Mouse (Mus musculus) lung, postnatal 14 days (tissue): Measurements from ENCODE around the gene Cntn5.

Experiments used
- DNase-seq: peaks from one replicate; pipeline ENCODE4 v3.0.0; 2021

The Cntn5 gene

DNA sequence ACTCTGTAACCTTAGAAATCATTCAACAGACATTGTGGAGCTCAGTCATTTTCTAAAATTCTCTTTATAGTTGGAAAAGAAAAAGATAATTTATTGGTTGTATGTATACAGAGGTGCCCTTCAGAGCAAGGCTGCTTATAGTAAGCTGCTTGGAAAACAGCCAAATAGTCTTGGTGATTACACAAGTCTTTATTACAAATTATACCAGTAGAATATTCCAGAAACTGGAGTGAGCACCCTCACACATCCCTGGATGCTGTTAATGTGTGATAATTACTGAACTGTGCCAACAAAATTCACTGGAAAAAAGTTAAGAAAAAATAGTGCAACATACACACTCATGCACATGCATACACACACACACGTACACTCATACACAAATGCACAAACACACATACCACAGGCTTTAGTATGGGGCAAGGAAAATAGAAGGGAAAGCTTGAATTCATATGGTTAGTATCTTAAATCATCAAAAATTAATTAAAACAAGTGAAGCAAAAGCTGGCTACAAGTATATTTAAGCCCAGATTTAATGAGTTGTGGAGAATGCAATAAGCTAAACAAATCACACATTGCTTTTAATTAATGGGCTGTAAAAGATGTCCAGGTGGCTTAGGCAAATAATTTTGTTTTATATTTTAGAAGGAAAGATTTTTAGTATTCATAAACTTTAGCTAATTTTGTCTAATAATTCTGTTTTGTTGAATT, 783.1 kb downstream of the Cntn5 start:
- no peak for DNase-seq

DNA sequence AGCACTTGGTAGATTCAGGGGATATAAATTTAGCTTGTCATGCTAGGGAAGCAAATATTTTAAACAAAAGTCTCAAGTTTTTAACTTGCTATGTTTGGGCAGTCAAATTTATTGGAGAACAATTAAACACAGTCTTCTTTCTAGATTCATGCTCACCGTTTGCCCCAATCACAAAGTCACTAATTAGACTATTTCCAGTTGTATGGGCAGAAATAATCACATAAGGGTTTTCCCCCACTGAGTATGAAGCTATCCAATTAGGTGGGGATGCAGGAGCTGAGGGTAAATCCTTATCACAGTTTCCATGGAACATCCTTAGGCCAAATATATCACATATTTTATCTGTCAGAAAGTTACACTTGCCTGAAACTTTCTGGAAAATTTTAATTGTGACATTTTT, 788.0 kb downstream of the Cntn5 start:
- no peak for DNase-seq

DNA sequence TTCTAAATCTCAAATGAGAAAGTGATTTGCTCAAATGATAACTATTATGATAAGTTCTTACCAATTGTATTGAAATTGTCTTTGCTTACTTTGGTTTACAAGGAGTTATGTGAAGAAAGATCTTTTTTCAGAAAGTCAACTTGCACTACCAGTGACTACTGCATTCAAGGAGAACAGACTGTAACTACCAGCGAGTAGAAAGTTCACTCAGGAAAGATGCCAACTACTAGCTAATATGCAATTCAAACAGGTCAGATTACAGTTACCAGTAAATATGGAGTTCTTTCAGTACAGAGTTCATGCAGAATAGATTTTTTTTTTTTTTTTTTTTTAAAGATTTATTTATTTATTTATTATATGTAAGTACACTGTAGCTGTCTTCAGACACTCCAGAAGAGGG, 795.4 kb downstream of the Cntn5 start:
- DNase-seq: no peak

DNA sequence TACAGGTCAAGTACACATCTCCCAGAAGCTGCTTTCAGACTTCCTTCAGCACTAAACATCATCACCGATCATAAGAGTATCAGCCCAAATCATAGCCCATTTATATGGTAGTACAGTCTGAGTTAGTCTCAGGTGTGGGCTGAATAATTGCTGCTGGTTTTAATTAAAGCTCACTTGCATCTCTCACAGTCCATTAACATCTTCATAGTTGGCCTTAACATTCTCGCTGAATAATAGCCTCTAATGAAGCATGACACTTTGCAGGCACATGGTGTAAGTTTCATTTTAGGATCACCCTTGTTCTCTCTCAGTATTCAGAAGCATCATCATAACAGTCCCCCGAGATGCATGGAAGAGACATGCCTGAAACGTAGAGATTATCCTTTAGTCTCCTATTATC, 796.7 kb downstream of the Cntn5 start:
- no peak for DNase-seq

DNA sequence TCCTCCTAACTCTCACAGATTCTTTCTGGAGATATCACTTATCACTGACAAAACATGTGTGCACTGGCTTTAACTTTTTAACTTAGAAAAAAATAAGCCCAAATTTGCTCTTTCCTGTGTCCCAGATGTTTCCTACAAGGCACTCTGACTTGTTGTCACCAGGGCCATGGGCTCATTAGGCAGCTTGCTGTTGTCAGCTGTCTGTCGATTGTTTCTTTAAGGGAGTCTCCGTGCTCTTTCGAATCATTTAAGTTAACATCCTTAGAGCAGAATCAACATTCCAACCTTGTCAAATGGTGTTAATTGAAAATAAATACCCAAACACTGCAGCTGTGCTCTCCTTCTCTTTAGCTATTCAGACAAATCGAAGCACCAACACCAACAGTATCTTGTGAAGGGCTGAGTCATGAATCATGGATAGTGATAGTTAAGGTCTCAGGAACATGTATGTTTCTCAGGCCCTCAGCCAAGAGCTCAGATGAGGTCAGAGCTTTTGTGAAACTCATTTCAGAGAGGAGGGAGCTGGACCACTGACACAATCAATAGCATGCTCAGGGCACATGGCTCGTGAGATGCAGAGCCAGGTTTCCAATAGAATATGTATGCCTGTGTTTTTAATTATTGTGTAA, 802.6 kb downstream of the Cntn5 start:
- DNase-seq: no peak

- DNase-seq: no peak
Measured at GRCm38 (mm10) chr9:10076282-10076681, 828.3 kb downstream of the Cntn5 start.

DNA sequence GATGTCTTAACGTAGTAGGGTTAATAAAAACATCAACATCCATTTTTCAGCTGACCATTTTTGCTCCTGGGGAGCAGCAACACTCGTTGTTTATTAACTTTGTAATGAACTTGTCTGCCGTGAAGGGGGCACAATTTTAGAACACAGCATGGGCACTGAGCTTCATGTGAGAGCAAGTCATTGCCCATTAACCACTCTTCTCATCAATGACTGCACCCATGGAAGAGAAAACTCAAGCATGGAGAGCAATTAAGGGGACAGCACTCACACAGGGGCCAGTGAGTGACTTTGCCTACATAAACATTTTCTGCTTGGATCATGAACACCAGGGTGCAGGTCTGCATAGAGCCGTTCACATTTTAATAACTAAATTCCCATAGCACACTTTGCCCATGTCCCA, 831.2 kb downstream of the Cntn5 start:
- DNase-seq: no peak

DNA sequence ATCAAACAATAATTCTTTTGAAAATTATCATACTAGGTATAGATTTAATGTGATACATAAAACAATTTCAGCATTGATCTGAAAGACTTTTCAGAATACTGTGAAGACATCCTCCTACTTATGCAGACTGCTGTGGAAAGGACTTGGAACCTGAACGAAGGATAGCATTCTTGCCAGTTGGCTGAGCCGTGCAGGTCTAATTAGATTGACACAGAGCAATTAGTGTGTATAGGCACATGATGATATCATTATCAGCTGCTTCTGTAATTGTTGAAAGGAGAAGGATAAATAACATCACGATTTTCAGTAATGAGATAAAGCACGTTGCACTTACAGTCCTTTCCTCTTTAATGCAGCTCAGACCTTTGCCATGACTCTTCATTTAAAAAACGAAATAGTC, 831.7 kb downstream of the Cntn5 start:
- no peak for DNase-seq

- no peak for DNase-seq
Measured at GRCm38 (mm10) chr9:10071271-10071670, 833.3 kb downstream of the Cntn5 start.

- DNase-seq: no peak
Measured at GRCm38 (mm10) chr9:10044969-10045789, 859.4 kb downstream of the Cntn5 start.

DNA sequence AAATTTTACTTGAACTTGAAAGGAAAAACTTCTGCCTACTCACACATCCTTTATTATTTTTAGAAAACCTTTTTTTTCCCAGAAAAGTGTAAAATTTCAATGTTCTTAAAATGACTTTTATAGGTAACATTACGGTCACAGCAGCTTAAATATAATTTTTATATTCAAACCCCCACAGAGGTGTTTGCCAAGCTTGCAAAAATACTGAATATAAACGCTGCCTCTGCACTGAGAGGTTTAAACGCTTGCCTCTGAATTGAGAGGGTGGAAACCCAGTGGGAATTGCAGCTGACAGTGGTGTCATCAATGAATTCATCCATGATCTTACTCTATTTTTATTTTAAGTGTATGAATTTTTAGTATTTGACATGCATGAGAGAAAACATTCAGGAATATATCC, 861.6 kb downstream of the Cntn5 start:
- no peak for DNase-seq

- DNase-seq: no peak
Measured at GRCm38 (mm10) chr9:10015129-10015528, 889.4 kb downstream of the Cntn5 start.

DNA sequence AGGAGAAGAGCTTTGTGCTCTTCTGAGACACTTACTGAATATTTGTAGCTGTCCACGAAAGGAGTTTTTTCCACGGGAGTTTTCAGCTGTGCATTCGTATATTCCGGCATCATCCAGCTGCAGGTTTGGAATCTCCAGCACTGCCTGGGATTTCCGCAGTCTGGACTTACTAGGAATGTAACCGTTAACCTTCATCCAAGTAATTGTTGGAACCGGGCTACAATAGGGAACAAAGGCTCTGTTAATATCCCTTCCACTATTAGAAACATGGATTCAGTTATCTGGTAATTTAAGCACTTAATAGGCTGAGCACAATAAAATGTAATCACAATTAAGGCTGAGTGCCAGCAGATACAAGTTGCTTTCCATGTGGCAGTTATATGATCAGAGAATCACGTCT, 920.5 kb downstream of the Cntn5 start:
- no peak for DNase-seq

- no peak for DNase-seq
Measured at GRCm38 (mm10) chr9:9983220-9983619, 921.4 kb downstream of the Cntn5 start.

- DNase-seq: no peak
Measured at GRCm38 (mm10) chr9:9965370-9965769, 939.2 kb downstream of the Cntn5 start.

- DNase-seq: no peak
Measured at GRCm38 (mm10) chr9:9960610-9961172, 943.9 kb downstream of the Cntn5 start.

- no peak for DNase-seq
Measured at GRCm38 (mm10) chr9:9949346-9949745, 955.2 kb downstream of the Cntn5 start.

DNA sequence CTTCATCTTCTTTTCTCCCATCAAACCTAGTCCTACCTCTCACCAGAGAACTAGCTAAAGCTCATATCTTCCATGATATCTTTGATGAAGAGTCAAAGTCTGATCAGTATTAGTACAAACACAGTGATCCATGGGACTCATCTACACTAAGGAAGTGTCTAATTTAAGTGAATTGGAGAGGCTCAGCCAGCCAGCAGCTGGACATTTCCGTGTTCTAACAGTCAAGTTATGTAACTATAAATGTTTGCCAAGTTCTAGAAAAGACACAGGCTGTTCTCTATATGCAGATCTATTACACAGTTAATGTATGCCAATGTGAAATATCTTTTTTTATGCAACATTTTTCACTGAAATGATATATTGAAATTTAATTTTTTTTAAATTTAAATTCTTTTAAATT, 959.7 kb downstream of the Cntn5 start:
- DNase-seq: no peak

- DNase-seq: no peak
Measured at GRCm38 (mm10) chr9:9937444-9938436, 966.8 kb downstream of the Cntn5 start.

DNA sequence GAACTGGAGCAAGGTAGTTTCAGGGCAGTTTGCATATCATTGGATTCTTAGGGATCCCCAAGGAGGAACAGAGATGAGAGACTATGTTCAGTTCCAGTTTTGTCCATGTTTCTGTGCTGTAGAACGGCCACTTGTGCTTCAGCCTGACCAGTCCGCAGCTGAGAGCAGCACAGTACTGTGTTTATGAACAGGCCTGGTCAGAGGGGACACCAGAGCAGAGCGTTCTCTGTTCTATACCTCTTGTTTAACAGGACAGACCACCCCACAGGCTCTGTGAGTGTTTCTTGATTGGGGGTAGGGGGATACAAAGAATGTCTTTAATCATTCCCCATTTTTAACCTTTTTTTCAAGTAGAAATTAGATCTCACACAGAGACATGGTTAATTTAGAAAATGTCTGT, 984.0 kb downstream of the Cntn5 start:
- no peak for DNase-seq

DNA sequence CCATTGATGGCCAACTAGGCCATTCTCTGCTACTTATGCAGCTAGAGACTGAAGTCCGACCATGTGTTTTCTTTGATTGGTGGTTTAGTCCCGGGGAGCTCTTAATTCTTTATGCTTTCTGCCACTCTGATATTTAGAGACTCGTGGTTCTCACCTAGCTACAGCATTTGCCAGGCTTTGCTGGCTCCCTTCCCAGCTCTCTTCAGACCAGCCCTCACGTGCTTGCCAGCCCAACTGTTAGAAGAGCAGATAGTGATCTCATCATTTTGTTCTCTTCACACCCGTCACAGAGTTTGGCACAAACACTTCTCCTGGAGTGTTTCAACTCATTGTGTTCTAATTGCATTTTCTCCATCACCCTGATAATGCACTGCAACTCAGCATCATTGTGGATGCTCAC, 1005.5 kb downstream of the Cntn5 start:
- no peak for DNase-seq

GRCm38 (mm10) chr9:9886210-9886609, 1018.4 kb downstream of the Cntn5 start:
- no peak for DNase-seq
